Mouse (Mus musculus) layer of hippocampus, postnatal 14 days (tissue): ENCODE data around the gene Nfix. TPM values are rescaled to one million over a fixed set of nuclear protein-coding genes. Genes with fewer than 3 reads are reported as not detected.

Experiments used
- DNase-seq, 2 experiments: peaks; one replicate each; pipeline ENCODE4 v3.0.0; 2021 to 2022; ENCODE audit warnings: low spot score in 2 of 2, mixed read lengths in 1 of 2
- total RNA-seq, 2 experiments: library from RNA; stranded (reverse); gene quantifications; 2 replicates each; pipeline ENCODE4 v1.2.3; 2021

The Nfix gene
- total RNA-seq, 2 experiments from 2014 or later = 519 to 562 TPM

DNA sequence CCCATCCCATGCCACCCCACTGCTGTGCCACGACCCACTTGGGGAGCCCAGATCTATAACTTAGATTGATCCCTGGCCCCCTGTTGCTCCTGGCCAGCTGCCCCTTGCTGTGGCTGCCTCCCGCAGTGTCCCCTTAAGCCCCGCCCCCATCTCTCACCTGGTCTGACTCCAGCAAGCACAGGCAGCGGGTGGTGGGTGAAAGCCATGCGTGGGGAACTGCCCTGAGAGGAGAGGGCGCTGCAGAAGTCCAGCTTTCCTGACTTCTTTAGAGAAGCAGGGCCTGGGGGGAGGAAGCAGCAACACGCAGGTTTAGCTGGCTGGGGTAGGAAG, 76.6 kb downstream of the Nfix start:
- DNase-seq = no peak

DNA sequence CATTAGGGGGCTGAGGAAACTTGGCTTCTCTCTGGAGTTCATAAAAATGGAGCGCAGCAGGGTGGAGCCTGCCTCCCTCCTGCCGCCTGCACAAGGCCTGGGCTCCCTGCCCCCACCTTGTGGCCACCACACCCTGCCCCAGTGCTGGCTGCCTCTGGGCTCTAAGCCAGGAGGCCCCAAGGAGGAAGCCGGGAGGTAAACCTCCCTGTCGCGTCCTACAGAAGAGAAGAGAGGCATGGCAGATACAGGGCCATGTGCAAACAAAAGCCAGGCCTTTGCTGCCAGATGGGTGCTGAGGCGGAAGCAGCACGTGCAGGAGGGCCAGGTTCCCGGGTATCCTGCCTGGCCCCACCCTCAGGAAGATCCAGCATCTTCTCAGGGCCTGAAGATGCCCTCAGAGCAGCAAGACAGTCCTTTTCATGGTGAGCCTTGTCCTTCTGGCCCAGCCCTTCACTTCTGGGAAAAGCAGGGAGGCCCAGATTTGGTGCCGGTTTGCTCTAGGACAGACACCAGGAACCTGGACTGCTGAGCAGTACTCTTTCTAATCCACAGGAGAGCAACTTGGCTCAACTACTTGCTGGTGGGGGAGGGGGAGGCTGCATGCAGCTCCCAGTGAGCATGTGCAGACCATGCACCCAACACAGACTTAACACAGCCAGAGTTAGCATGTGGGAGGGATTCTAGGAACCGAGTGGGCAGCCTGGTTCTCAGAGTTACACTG, 77.1 kb downstream of the Nfix start, which contains the start of gene G430095P16Rik:
G430095P16Rik (plus strand) TSS at position 158 of the 721 bp plus-strand sequence.
- DNase-seq = peak in 1 of 2 experiments; percentile 72

GRCm38 (mm10) chr8:84722530-84722849, 77.7 kb downstream of the Nfix start:
- DNase-seq = no peak

- no peak for DNase-seq
Measured at GRCm38 (mm10) chr8:84718959-84719690, 81.0 kb downstream of the Nfix start.

- DNase-seq = no peak
Measured at GRCm38 (mm10) chr8:84718476-84718875, 81.7 kb downstream of the Nfix start.

DNA sequence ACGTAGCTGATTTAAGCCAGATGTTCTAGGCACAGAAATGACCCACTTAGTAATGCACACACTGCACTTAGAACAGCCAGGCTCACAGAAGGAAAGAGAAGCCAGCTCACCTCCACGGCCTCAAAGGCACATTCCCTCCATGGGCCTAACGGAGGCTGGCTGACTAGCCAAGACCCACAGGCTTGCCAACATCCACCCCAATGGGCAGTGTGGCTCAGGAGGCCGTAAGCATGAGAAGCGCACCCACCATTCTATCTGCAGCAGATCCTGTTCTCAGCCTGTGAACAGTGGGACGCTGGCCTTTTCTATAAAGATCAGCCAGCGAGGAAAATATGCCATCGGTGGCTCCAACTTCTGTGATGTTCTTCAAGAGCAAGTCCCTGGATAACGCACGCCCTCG, 83.4 kb downstream of the Nfix start:
- no peak for DNase-seq

DNA sequence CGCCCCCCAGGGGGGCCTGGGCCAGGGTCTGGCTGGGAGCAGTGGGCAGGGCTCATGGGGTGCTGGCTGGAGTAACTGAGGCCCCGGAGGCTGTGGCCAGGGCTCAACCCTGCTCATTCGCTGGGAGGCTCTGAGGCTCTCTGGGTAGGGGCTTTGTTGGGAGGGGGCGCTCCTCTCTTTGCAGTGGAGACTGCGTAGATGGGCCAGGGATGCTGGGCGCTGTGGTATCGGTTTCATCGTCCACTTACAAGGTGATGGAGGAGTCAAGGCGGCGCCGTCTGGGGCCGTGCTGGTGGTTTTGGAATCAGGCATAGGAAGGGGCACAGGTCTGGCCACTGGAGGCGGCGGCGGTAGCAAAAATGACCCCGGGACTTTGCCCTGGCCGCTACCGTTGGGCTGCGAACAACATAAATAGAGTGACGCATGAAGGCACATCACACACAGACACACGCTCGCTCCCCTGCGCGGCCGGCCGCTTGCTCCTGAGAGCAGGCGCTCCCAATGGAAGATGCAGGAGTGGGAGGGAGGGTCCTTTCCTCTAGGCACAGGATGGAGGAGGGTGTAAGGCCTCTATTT, 84.2 kb downstream of the Nfix start:
- DNase-seq = no peak

DNA sequence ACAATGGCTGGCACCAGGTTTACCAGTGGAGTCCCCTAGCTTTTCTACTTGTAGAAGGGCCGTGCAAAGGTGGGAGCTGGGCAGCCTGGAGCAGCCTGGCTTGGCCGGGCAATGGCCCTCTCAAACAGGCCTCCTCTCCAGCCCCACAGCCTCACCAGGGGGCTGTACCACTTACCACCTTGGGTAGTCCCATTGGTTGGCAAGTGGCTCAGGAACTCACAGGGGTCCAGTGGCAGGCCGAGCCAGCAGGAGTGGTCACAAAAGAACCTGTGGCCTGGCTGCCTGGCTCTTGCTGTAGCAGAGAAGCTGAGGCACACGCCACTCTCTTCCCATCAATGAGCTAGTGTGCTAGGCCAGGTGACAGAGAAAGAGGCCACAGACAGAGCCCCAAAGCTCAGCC, 86.0 kb downstream of the Nfix start:
- DNase-seq = no peak

- no peak for DNase-seq
Measured at GRCm38 (mm10) chr8:84713381-84713780, 86.8 kb downstream of the Nfix start.

GRCm38 (mm10) chr8:84712759-84713120, 87.4 kb downstream of the Nfix start:
- DNase-seq = no peak

DNA sequence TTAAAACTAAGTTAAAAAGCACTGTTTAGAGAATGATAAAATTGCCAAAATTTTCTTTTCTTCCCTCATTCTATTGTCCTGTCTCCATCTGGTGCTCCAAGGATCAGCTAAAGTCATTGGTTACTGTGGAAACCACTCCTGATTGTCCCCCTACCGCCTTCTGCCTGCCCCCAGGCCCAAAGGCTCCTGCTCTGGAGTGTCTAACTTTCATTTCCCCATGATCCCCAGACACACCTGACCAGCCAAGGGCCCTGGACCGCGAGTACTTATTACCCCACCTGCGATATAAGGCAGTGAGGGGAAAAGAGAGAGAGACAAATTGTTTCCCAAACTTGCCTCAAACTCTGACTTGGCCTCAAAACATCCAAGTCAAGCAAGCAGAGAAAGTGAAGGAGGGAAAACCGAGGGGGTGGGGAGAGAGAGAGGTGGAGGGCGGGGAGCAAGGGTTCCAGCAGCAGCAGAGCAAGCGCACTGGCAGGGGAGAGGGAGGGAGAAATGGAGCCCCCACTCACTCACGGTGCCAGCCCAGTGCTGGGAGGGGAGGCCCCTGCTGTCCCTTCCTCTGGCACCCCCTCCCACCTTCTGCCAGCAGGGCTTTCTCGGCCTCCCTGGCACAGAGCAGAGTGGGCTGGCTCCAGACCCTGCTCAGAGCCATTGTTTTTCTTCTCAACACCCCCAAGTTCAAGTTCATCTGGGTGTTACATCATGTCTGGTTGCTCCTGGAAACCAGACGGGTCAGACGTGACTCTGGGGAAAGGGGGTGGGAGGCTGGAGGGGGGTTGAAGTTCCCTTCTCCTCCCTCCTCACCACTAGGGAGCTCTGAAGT, 88.0 kb downstream of the Nfix start:
- DNase-seq = peak; percentile 75 to 80

DNA sequence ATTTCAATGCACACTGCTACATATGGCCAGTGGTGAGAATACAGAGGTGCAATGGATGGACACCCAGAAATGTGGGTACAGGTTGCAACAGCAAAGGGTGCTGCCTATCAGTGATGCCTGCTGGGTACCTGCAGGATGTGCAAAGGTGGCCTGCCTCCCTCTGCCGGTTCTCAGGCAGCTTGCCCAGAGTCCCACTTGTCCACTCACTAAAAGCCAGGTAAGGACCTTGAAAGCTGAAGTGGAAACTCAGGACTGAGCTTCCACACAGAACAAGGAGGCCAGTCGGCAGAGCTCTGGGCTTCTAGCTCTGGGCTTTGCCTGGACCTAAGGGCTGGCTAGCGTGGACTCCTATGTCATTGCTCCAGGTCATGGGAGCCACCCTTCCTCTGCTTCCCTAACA, 88.8 kb downstream of the Nfix start:
- no peak for DNase-seq

- no peak for DNase-seq
Measured at GRCm38 (mm10) chr8:84709931-84710330, 90.2 kb downstream of the Nfix start.

GRCm38 (mm10) chr8:84708774-84709475, 91.2 kb downstream of the Nfix start:
- peak; percentile 91 to 93 for DNase-seq

DNA sequence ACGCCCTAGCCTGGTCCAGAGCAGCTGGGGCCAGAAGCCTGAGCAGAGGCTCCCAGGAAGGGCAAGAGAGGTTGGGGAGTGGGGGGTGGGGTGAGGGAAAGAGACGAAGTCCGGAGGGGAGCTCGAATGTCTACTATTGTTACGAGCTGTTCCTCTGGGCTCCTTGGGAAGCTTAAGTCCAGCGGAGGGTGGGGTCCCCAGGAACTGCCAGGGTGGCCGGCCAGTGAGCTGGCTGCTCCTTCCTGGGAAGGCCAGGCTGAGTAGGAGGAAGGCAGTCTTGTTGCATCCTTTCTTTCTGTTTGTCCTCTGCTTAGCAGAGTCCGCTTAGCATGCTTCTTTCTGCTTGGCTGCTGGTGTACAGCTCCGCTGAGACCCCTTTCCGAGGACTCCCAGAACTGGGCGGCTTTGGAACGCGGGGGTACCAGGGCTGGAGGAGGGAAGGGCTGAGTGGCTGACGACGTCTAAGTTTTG, 92.0 kb downstream of the Nfix start:
- no peak for DNase-seq

- no peak for DNase-seq
Measured at GRCm38 (mm10) chr8:84707267-84707883, 92.8 kb downstream of the Nfix start.

DNA sequence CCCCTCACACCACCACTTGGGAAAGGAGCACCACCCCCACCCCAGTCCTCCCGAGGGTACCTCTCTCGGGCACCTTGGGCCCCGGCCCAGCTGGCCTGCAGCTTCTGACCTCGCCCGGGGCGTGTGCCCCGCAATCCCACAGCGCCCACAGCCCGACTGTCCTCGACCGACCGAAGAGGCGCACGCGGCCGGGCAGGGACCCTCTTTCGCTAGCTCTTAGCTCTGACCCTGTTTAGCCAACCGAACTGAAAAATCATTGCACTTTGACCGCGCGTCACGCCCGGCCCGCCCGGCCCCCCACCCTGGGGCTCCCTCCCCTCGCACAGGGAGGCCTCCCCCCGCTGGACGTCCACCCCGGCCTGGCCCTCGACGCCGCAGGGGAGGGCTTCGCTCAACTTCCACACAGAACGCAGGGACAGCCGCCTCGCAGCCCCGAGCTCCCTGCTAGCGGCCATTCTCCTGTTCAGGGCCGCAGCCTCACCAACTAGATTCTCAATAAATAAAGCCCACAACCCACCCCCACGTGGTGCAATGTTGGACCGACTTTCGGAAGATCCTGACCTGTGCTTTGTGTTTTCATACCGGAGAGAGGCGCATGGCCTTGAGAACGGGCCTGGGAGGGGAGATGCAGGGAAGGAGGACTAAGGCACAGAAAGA, 93.4 kb downstream of the Nfix start:
- no peak for DNase-seq

GRCm38 (mm10) chr8:84705960-84706359, 94.2 kb downstream of the Nfix start:
- DNase-seq = no peak

- DNase-seq = peak in 1 of 2 experiments; percentile 41
Measured at GRCm38 (mm10) chr8:84704867-84705831, 95.0 kb downstream of the Nfix start.
